Mouse (Mus musculus): ENCODE data around the gene Dzank1. TPM values are rescaled to one million over a fixed set of nuclear protein-coding genes. Genes with fewer than 3 reads are reported as not detected.

Gene Dzank1
- polyA plus RNA-seq, 1 experiment, result 0.12 TPM

DNA sequence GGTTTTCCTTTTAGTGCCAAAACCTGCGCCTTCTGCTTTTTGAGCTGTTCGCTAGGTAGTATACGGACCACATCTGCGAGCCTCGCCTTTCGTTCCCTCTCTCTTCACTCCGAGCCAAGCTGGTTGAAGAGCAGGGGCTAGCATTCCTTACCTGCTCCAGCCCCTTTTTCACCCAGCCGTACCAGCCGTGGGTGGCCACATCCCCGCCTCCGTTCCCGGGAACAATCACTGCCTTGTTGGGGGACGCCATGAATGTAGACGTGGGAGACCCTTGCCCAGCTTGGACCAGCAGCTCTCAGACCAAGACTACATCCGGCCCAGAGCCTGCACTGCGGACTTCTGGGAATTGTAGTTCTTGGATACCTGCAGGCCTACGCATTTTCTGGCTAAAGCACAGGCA lies 23.3 kb upstream of the Dzank1 start, which contains the start of gene Rbbp9:
Gene Rbbp9, minus strand, starts transcription at position 341 of the 400 bp plus-strand sequence.
- Histone ChIP-seq H3ac (ENCODE audit: control insufficient read depth, insufficient read length) (peak within 1 kb of the TSS; percentile 85), H3K79me2 (ENCODE audit: control insufficient read depth, insufficient read depth) (no peaks in the 10 kb centered on the region), H3K27me3 (ENCODE audit: control insufficient read depth, insufficient read depth, insufficient read length) (no peaks in the 10 kb centered on the region), H3K4me3 (peak within 1 kb of the TSS; percentile 55), H3K36me3 (ENCODE audit: control insufficient read depth, insufficient read depth) (peaks cover 5% of the 10 kb centered on the region), H3K4me2 (ENCODE audit: low read depth) (peak within 1 kb of the TSS; percentile 81)
- TF ChIP-seq POLR2AphosphoS2 (IDR thresholded peaks at IDR 0.05; ENCODE audit: insufficient read length, low read depth) (peak; percentile 65), POLR2A (IDR thresholded peaks at IDR 0.05; ENCODE audit: insufficient read length, low read depth) (peak; percentile 71), REST (IDR thresholded peaks at IDR 0.05; ENCODE audit: insufficient read depth, insufficient read length) (no peak), CEBPB (IDR thresholded peaks at IDR 0.05; ENCODE audit: insufficient read depth, poor library complexity, severe bottlenecking) (no peak)

DNA sequence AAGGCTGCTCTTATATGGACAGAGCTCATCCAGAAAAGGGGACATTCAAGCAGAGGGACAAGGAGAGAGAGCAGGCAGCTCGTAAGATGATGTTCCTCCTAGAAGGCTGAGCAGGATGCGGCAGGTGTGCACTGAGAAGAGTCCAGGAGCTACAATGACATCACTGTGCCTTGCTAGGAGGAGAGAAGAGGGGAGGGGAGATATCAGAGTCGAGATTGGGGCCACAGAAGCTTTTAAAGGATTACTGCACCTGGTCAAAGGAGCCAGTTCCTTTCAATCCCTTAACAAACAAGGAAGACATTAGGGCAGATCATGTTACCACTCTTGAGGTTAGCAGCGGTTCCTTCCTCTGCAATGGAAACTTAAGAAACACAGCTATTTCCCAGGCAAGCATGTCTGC lies 20.3 kb upstream of the Dzank1 start:
- H3K4me3 ChIP-seq, result no peak overlapping the region
- H3K4me2 ChIP-seq (ENCODE audit: low read depth), result no peak overlapping the region
- peaks cover 17% of the 10 kb centered on the region for H3K36me3 ChIP-seq (ENCODE audit: control insufficient read depth, insufficient read depth)
- no peaks in the 10 kb centered on the region for H3K27me3 ChIP-seq (ENCODE audit: control insufficient read depth, insufficient read depth, insufficient read length)
- H3K79me2 ChIP-seq (ENCODE audit: control insufficient read depth, insufficient read depth), result no peaks in the 10 kb centered on the region
- TF ChIP-seq TCF12 (IDR thresholded peaks at IDR 0.05; ENCODE audit: insufficient read depth, poor library complexity, severe bottlenecking), result no peak
- TF ChIP-seq E2F4 (IDR thresholded peaks at IDR 0.05; ENCODE audit: insufficient read depth), result no peak
- TF ChIP-seq POLR2A (IDR thresholded peaks at IDR 0.05; ENCODE audit: insufficient read length, low read depth), result no peak
- no peak overlapping the region for H3ac ChIP-seq (ENCODE audit: control insufficient read depth, insufficient read length)

DNA sequence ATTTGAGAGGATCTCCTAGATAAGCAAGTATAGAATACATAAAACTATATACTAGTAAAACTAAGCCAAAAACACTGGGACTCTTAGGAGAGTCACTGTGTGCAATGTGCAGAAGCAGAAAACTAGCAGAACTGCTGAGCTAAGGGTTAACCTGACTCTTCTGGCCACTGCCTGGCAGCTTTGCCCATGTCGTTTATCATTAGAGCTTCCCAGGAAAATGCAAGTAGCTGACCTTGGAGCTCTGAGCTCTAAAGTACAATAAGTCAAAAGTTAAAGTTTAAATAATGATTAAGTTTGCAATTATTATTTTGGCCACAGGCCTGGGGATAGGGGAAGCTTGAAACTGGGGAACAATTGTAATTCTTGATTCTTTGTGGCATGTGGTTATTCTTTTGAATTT lies 18.3 kb upstream of the Dzank1 start:
- TF ChIP-seq POLR2A (IDR thresholded peaks at IDR 0.05; ENCODE audit: insufficient read length, low read depth) (no peak), REST (IDR thresholded peaks at IDR 0.05; ENCODE audit: insufficient read depth, insufficient read length) (no peak), MYOD1 (IDR thresholded peaks at IDR 0.05; ENCODE audit: control insufficient read depth in 1 of 3, insufficient read length in 2 of 3, low read depth in 2 of 3) (no peak), SRF (IDR thresholded peaks at IDR 0.05; ENCODE audit: control insufficient read depth, insufficient read length, low read depth) (no peak), TCF12 (IDR thresholded peaks at IDR 0.05; ENCODE audit: insufficient read depth, poor library complexity, severe bottlenecking) (no peak), E2F4 (IDR thresholded peaks at IDR 0.05; ENCODE audit: insufficient read depth) (no peak), MAX (IDR thresholded peaks at IDR 0.05; ENCODE audit: low read depth) (no peak), CEBPB (IDR thresholded peaks at IDR 0.05; ENCODE audit: insufficient read depth, poor library complexity, severe bottlenecking) (no peak), POLR2AphosphoS2 (IDR thresholded peaks at IDR 0.05; ENCODE audit: insufficient read length, low read depth) (no peak), MYOG (IDR thresholded peaks at IDR 0.05; ENCODE audit: control insufficient read depth in 1 of 3, insufficient read depth in 1 of 3, insufficient read length in 2 of 3, low read depth in 2 of 3) (no peak), USF1 (IDR thresholded peaks at IDR 0.05; ENCODE audit: low read depth) (no peak)
- H3K4me3 ChIP-seq, result no peak overlapping the region
- H3ac ChIP-seq (ENCODE audit: control insufficient read depth, insufficient read length), result no peak overlapping the region
- H3K27me3 ChIP-seq (ENCODE audit: control insufficient read depth, insufficient read depth, insufficient read length), result no peaks in the 10 kb centered on the region
- no peak overlapping the region for H3K4me2 ChIP-seq (ENCODE audit: low read depth)
- no peaks in the 10 kb centered on the region for H3K79me2 ChIP-seq (ENCODE audit: control insufficient read depth, insufficient read depth)
- peaks cover 19% of the 10 kb centered on the region for H3K36me3 ChIP-seq (ENCODE audit: control insufficient read depth, insufficient read depth)

DNA sequence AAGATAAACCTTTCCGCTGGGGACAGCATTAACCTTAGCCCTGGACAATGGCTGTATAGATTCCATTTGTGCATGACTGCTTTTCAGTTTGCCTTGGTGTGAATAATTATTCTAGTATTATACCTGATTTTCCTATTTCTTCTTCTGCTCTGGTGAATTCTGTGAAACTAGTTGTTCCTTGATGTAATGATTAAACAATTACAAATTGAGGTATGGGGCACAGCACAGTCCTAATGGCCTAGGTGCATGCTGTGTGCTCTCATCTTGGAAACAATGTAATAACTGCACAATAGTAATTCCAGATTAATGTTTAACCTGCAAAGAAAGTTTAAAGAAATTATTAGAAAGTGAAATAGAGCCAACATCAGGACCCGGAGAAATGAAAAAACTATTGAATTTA lies 17.8 kb upstream of the Dzank1 start:
- H3K4me2 ChIP-seq (ENCODE audit: low read depth), result no peak overlapping the region
- H3K79me2 ChIP-seq (ENCODE audit: control insufficient read depth, insufficient read depth), result no peaks in the 10 kb centered on the region
- H3ac ChIP-seq (ENCODE audit: control insufficient read depth, insufficient read length), result no peak overlapping the region
- peaks cover 20% of the 10 kb centered on the region for H3K36me3 ChIP-seq (ENCODE audit: control insufficient read depth, insufficient read depth)
- no peak overlapping the region for H3K4me3 ChIP-seq
- TF ChIP-seq MYOG (IDR thresholded peaks at IDR 0.05; ENCODE audit: control insufficient read depth in 1 of 3, insufficient read depth in 1 of 3, insufficient read length in 2 of 3, low read depth in 2 of 3), result no peak
- no peak for TF ChIP-seq MYOD1 (IDR thresholded peaks at IDR 0.05; ENCODE audit: control insufficient read depth in 1 of 3, insufficient read length in 2 of 3, low read depth in 2 of 3)
- no peak for TF ChIP-seq REST (IDR thresholded peaks at IDR 0.05; ENCODE audit: insufficient read depth, insufficient read length)
- no peak for TF ChIP-seq USF1 (IDR thresholded peaks at IDR 0.05; ENCODE audit: low read depth)
- no peak for TF ChIP-seq E2F4 (IDR thresholded peaks at IDR 0.05; ENCODE audit: insufficient read depth)
- no peak for TF ChIP-seq CEBPB (IDR thresholded peaks at IDR 0.05; ENCODE audit: insufficient read depth, poor library complexity, severe bottlenecking)
- no peak for TF ChIP-seq POLR2A (IDR thresholded peaks at IDR 0.05; ENCODE audit: insufficient read length, low read depth)
- TF ChIP-seq MAX (IDR thresholded peaks at IDR 0.05; ENCODE audit: low read depth), result no peak
- TF ChIP-seq TCF3 (IDR thresholded peaks at IDR 0.05; ENCODE audit: insufficient read length, low read depth), result no peak
- TF ChIP-seq SRF (IDR thresholded peaks at IDR 0.05; ENCODE audit: control insufficient read depth, insufficient read length, low read depth), result no peak
- TF ChIP-seq POLR2AphosphoS2 (IDR thresholded peaks at IDR 0.05; ENCODE audit: insufficient read length, low read depth), result no peak
- no peak for TF ChIP-seq TCF12 (IDR thresholded peaks at IDR 0.05; ENCODE audit: insufficient read depth, poor library complexity, severe bottlenecking)
- H3K27me3 ChIP-seq (ENCODE audit: control insufficient read depth, insufficient read depth, insufficient read length), result no peaks in the 10 kb centered on the region

DNA sequence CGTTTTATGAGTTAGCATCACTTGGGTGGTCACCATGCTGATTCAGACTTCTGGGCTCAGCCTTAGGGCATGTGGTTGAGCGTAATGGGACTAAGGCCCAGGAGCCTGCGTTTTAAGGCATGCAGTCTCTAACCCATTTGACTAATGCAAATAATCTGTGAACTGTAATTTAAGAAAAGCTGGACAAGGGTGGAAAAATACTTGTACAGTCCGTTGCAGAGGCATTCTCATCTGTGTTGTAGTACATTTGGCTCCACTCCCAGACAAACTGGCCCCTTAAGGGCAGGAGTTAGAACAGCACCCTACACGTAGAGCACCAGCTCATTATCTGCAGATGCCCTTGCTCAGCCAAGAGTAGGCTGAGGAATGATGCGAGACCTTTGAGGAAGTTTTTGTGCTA lies 17.4 kb upstream of the Dzank1 start:
- TF ChIP-seq MYOG (IDR thresholded peaks at IDR 0.05; ENCODE audit: control insufficient read depth in 1 of 3, insufficient read depth in 1 of 3, insufficient read length in 2 of 3, low read depth in 2 of 3) (no peak), TCF3 (IDR thresholded peaks at IDR 0.05; ENCODE audit: insufficient read length, low read depth) (no peak), POLR2A (IDR thresholded peaks at IDR 0.05; ENCODE audit: insufficient read length, low read depth) (no peak), USF1 (IDR thresholded peaks at IDR 0.05; ENCODE audit: low read depth) (no peak), POLR2AphosphoS2 (IDR thresholded peaks at IDR 0.05; ENCODE audit: insufficient read length, low read depth) (no peak), MYOD1 (IDR thresholded peaks at IDR 0.05; ENCODE audit: control insufficient read depth in 1 of 3, insufficient read length in 2 of 3, low read depth in 2 of 3) (no peak), SRF (IDR thresholded peaks at IDR 0.05; ENCODE audit: control insufficient read depth, insufficient read length, low read depth) (no peak), REST (IDR thresholded peaks at IDR 0.05; ENCODE audit: insufficient read depth, insufficient read length) (no peak), CEBPB (IDR thresholded peaks at IDR 0.05; ENCODE audit: insufficient read depth, poor library complexity, severe bottlenecking) (no peak), E2F4 (IDR thresholded peaks at IDR 0.05; ENCODE audit: insufficient read depth) (no peak), MAX (IDR thresholded peaks at IDR 0.05; ENCODE audit: low read depth) (no peak), TCF12 (IDR thresholded peaks at IDR 0.05; ENCODE audit: insufficient read depth, poor library complexity, severe bottlenecking) (no peak)
- no peak overlapping the region for H3ac ChIP-seq (ENCODE audit: control insufficient read depth, insufficient read length)
- H3K36me3 ChIP-seq (ENCODE audit: control insufficient read depth, insufficient read depth), result peaks cover 22% of the 10 kb centered on the region
- no peak overlapping the region for H3K4me3 ChIP-seq
- no peaks in the 10 kb centered on the region for H3K79me2 ChIP-seq (ENCODE audit: control insufficient read depth, insufficient read depth)
- H3K4me2 ChIP-seq (ENCODE audit: low read depth), result no peak overlapping the region
- no peaks in the 10 kb centered on the region for H3K27me3 ChIP-seq (ENCODE audit: control insufficient read depth, insufficient read depth, insufficient read length)
